Mouse (Mus musculus) monocyte, adult 2 months (primary cell): ENCODE results near the gene Olfr473.
"Not testable (repeated sequence)": the region's sequence is repeated elsewhere in the genome, so short reads cannot be mapped to it uniquely, and the experiment has no call there.

ENCODE experiments used
- DNase-seq, 2 experiments: peaks; one replicate each; pipeline ENCODE4 v3.0.0; 2022; ENCODE audit warnings: low spot score in 2 of 2, low read depth in 1 of 2

Olfr473 gene

GRCm38 (mm10) chr7:107930146-107930545, at the start of gene Olfr473:
Gene Olfr473 (plus strand): TSS chr7:107930446.
- no peak for DNase-seq

GRCm38 (mm10) chr7:107897602-107898001, 32.6 kb upstream of the Olfr473 start, which contains the start of gene Olfr472:
Gene Olfr472 (plus strand): TSS chr7:107897902.
- DNase-seq: no peak

GRCm38 (mm10) chr7:107952539-107952938, 22.3 kb downstream of the Olfr473 start:
- not testable (repeated sequence) for DNase-seq

- no peak for DNase-seq
These were observed 24.1 kb downstream of the Olfr473 start, which contains the start of gene Olfr474 for GRCm38 (mm10) chr7:107954343-107954742. Gene Olfr474 (plus strand): TSS chr7:107954643.

- DNase-seq: no peak
These were observed 34.3 kb downstream of the Olfr473 start, which contains the start of gene Olfr476 for GRCm38 (mm10) chr7:107964503-107964902. Gene Olfr476 (plus strand): TSS chr7:107964803.
